Mouse (Mus musculus): ENCODE results near the gene Trio.

DNA sequence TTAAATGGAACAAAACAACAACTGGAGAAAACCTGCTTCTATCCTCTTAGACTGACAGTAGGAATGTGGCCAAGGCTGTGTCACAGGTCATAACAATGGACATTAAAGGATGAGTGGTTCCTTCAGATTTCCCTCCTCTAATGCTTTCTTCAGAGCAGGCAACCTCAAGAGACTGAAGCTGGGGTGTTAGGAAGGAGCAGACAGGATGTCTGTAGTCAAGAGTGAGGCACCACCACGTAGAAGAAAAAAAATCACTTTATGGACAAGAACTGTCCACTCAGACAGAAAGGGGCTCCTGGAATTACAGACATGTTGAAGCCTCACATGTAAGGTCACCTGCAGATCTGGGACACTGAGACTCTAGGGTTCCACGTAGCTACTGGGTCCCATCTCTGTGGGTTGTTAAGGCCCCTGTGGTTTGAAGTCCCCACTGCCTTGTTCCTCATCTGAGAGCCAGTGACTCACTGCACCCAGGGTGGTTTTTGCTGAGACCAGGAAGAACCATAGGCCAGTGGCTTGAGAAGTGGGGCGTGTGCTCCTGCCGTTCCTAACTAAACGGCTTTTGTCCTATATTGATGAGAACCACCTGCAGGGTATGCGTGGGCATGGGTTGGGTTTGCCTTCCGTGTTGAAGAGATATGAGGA lies 316.6 kb downstream of the Trio start:
- TF ChIP-seq CTCF (IDR thresholded peaks at IDR 0.05; ENCODE audit: extremely low read depth, insufficient read depth, low read length) = no peak
- TF ChIP-seq POLR2A (IDR thresholded peaks at IDR 0.05; ENCODE audit: extremely low read depth, insufficient read depth, low read length) = no peak
